Mouse (Mus musculus) midbrain, embryonic 12.5 days (tissue): Measurements from ENCODE around the gene Sh3bp1. TPM values are rescaled to one million over a fixed set of nuclear protein-coding genes. Genes with fewer than 3 reads are reported as not detected.
"Not testable (repeated sequence)": the region's sequence is repeated elsewhere in the genome, so short reads cannot be mapped to it uniquely, and the experiment has no call there.

Experiments used
- ATAC-seq: fragments of 200-750 bp; cut with Nextera tagmentation; 2 replicates; pipeline ENCODE4 v1.8.0; 2017; ENCODE audit warnings: low read depth, moderate TSS enrichment, moderate library complexity; ENCODE audit not compliant: low FRiP score
- H3K27ac ChIP-seq: fragments of 300-500 bp; sonication (generic); replicated peaks from 2 replicates; pipeline ENCODE4 v1.5.1; 2016; ENCODE audit warnings: mild to moderate bottlenecking
- H3K27me3 ChIP-seq: fragments of 300-500 bp; sonication (generic); 2 replicates; pipeline ENCODE4 v1.6.1; 2016; ENCODE audit warnings: mild to moderate bottlenecking
- H3K36me3 ChIP-seq: fragments of 300-500 bp; sonication (generic); 2 replicates; pipeline ENCODE4 v1.6.1; 2016
- H3K4me1 ChIP-seq: fragments of 300-500 bp; sonication (generic); 2 replicates; pipeline ENCODE4 v1.6.1; 2016
- H3K4me2 ChIP-seq: fragments of 300-500 bp; sonication (generic); replicated peaks from 2 replicates; pipeline ENCODE4 v1.6.1; 2016; ENCODE audit warnings: mild to moderate bottlenecking, moderate library complexity
- H3K4me3 ChIP-seq: fragments of 300-500 bp; sonication (generic); 2 replicates; pipeline ENCODE4 v1.5.1; 2016; ENCODE audit warnings: mild to moderate bottlenecking
- H3K9ac ChIP-seq: fragments of 300-500 bp; sonication (generic); replicated peaks from 2 replicates; pipeline ENCODE4 v1.6.1; 2016; ENCODE audit warnings: mild to moderate bottlenecking, moderate library complexity
- H3K9me3 ChIP-seq: fragments of 300-500 bp; sonication (generic); 2 replicates; pipeline ENCODE4 v1.6.1; 2016; ENCODE audit warnings: mild to moderate bottlenecking
- WGBS: fragments of 180-500 bp; shearing (Covaris S2); methylation state at CpG from one replicate; pipeline ENCODE4 v1.1.7; 2016; 5-methylcytosine and 5-hydroxymethylcytosine counted together
- polyA plus RNA-seq: library from polyadenylated mRNA; unstranded; fragments of >200 nt; fragmentation: Nextera tagmentation; extraction: Ambion mirVana; gene quantifications from 2 replicates; pipeline ENCODE4 v1.2.1, GENCODE M21; 2016

The Sh3bp1 gene
- polyA plus RNA-seq, 1 experiment from 2014 or later: 9.3 TPM

GRCm38 (mm10) chr15:78868398-78868797 lies 31.2 kb upstream of the Sh3bp1 start:
- Histone ChIP-seq H3K27me3 (no peaks in the 10 kb centered on the region), H3K9me3 (no peaks in the 10 kb centered on the region), H3K4me3 (no peak overlapping the region), H3K36me3 (no peaks in the 10 kb centered on the region), H3K4me1 (peaks cover 17% of the 10 kb centered on the region), H3K4me2 (no peak overlapping the region), H3K27ac (peak overlapping the region; percentile 56), H3K9ac (no peak overlapping the region)
- peak; percentile 63; the same call in 1 of the 2 replicates for ATAC-seq
- 28% methylated on average over 9 of the region's 9 CpGs for WGBS

GRCm38 (mm10) chr15:78868826-78869233 lies 30.7 kb upstream of the Sh3bp1 start:
- Histone ChIP-seq H3K4me1 (peaks cover 15% of the 10 kb centered on the region), H3K4me3 (no peak overlapping the region), H3K27me3 (no peaks in the 10 kb centered on the region), H3K27ac (peak overlapping the region; percentile 56), H3K9ac (no peak overlapping the region), H3K9me3 (no peaks in the 10 kb centered on the region), H3K36me3 (no peaks in the 10 kb centered on the region), H3K4me2 (no peak overlapping the region)
- WGBS: 64% methylated on average over 7 of the region's 7 CpGs
- 0 out of 2 replicates have a peak, but pooled peaks have one; percentile 23 for ATAC-seq

GRCm38 (mm10) chr15:78869775-78870174 lies 29.8 kb upstream of the Sh3bp1 start:
- no peaks in the 10 kb centered on the region for H3K36me3 ChIP-seq
- no peak overlapping the region for H3K4me3 ChIP-seq
- peaks cover 13% of the 10 kb centered on the region for H3K4me1 ChIP-seq

GRCm38 (mm10) chr15:78872021-78872608 lies 27.5 kb upstream of the Sh3bp1 start:
- Histone ChIP-seq H3K4me2 (no peak overlapping the region), H3K27ac (no peak overlapping the region), H3K4me1 (peaks cover 24% of the 10 kb centered on the region), H3K36me3 (no peaks in the 10 kb centered on the region), H3K9me3 (no peaks in the 10 kb centered on the region), H3K9ac (no peak overlapping the region), H3K27me3 (no peaks in the 10 kb centered on the region), H3K4me3 (no peak overlapping the region)
- WGBS: 60% methylated on average over 5 of the region's 5 CpGs
- no peak for ATAC-seq

More at GRCm38 (mm10) chr15:78869775-78870174, 29.8 kb upstream of the Sh3bp1 start:
- no peak overlapping the region for H3K27ac ChIP-seq
- no peak for ATAC-seq
- WGBS: 27% methylated on average over 6 of the region's 6 CpGs
- no peaks in the 10 kb centered on the region for H3K27me3 ChIP-seq
- no peak overlapping the region for H3K9ac ChIP-seq
- no peak overlapping the region for H3K4me2 ChIP-seq
- H3K9me3 ChIP-seq: no peaks in the 10 kb centered on the region

- Histone ChIP-seq H3K27ac (0 out of 2 replicates have a peak overlapping the region, but pooled peaks have one; percentile 4), H3K36me3 (no peaks in the 10 kb centered on the region), H3K4me2 (no peak overlapping the region), H3K9ac (no peak overlapping the region), H3K9me3 (no peaks in the 10 kb centered on the region), H3K27me3 (no peaks in the 10 kb centered on the region), H3K4me3 (no peak overlapping the region), H3K4me1 (peaks cover 22% of the 10 kb centered on the region)
- no peak for ATAC-seq
- 55% methylated on average over 13 of the region's 13 CpGs for WGBS
These were observed 25.6 kb upstream of the Sh3bp1 start for GRCm38 (mm10) chr15:78873803-78874435.

GRCm38 (mm10) chr15:78874989-78875388 lies 24.6 kb upstream of the Sh3bp1 start:
- 78% methylated on average over 8 of the region's 8 CpGs for WGBS
- Histone ChIP-seq H3K4me2 (no peak overlapping the region), H3K27me3 (no peaks in the 10 kb centered on the region), H3K4me1 (peaks cover 25% of the 10 kb centered on the region), H3K9me3 (no peaks in the 10 kb centered on the region), H3K27ac (no peak overlapping the region), H3K36me3 (no peaks in the 10 kb centered on the region), H3K9ac (no peak overlapping the region), H3K4me3 (no peak overlapping the region)
- ATAC-seq: no peak

GRCm38 (mm10) chr15:78875537-78875936 lies 24.0 kb upstream of the Sh3bp1 start:
- ATAC-seq: no peak
- H3K4me3 ChIP-seq: 0 out of 2 replicates have a peak overlapping the region, but pooled peaks have one; percentile 73
- H3K9ac ChIP-seq: 0 out of 2 replicates have a peak overlapping the region, but pooled peaks have one; percentile 85
- H3K4me2 ChIP-seq: peak overlapping the region; percentile 80
- H3K9me3 ChIP-seq: no peaks in the 10 kb centered on the region
- WGBS: 81% methylated on average over 5 of the region's 5 CpGs
- H3K27ac ChIP-seq: peak overlapping the region; percentile 98
- H3K4me1 ChIP-seq: peaks cover 25% of the 10 kb centered on the region
- H3K27me3 ChIP-seq: no peaks in the 10 kb centered on the region
- H3K36me3 ChIP-seq: 0 out of 2 replicates have a peak, but pooled peaks cover 4% of the 10 kb centered on the region

- H3K4me1 ChIP-seq: peaks cover 25% of the 10 kb centered on the region
These were observed 23.3 kb upstream of the Sh3bp1 start for GRCm38 (mm10) chr15:78876258-78876696.

GRCm38 (mm10) chr15:78876991-78877809 lies 22.4 kb upstream of the Sh3bp1 start, which contains the start of gene Gga1:
Gene Gga1 (plus strand): TSS chr15:78877190.
- Histone ChIP-seq H3K9me3 (no peaks in the 10 kb centered on the region), H3K4me2 (peak within 1 kb of the TSS; percentile 80), H3K27ac (peak within 1 kb of the TSS; percentile 98), H3K4me3 (peak within 1 kb of the TSS; percentile 73), H3K27me3 (no peaks in the 10 kb centered on the region), H3K9ac (peak within 1 kb of the TSS; percentile 85), H3K4me1 (peaks cover 25% of the 10 kb centered on the region), H3K36me3 (peaks cover 20% of the 10 kb centered on the region; the same call in 1 of the 2 replicates)
- WGBS: under 1% methylated on average over 55 of the region's 95 CpGs
- ATAC-seq: peak; percentile 94

More at GRCm38 (mm10) chr15:78876258-78876696, 23.3 kb upstream of the Sh3bp1 start:
- Histone ChIP-seq H3K27ac (peak overlapping the region; percentile 98), H3K27me3 (no peaks in the 10 kb centered on the region), H3K9me3 (no peaks in the 10 kb centered on the region), H3K9ac (peak overlapping the region; percentile 85), H3K36me3 (peaks cover 11% of the 10 kb centered on the region; the same call in 1 of the 2 replicates), H3K4me3 (peak overlapping the region; percentile 73), H3K4me2 (peak overlapping the region; percentile 80)
- WGBS: 3% methylated on average over 17 of the region's 17 CpGs
- no peak for ATAC-seq

- WGBS: under 1% methylated on average over 17 of the region's 17 CpGs
- H3K27ac ChIP-seq: peak overlapping the region; percentile 98
- no peaks in the 10 kb centered on the region for H3K9me3 ChIP-seq
- no peak; the same call in 1 of the 2 replicates for ATAC-seq
- H3K27me3 ChIP-seq: no peaks in the 10 kb centered on the region
- peaks cover 25% of the 10 kb centered on the region for H3K4me1 ChIP-seq
- H3K36me3 ChIP-seq: peaks cover 27% of the 10 kb centered on the region
- peak overlapping the region; percentile 80 for H3K4me2 ChIP-seq
- H3K4me3 ChIP-seq: peak overlapping the region; percentile 73
- peak overlapping the region; percentile 85 for H3K9ac ChIP-seq
These were observed 21.7 kb upstream of the Sh3bp1 start for GRCm38 (mm10) chr15:78877810-78878390.

- peak overlapping the region; percentile 80; the same call in 1 of the 2 replicates for H3K4me2 ChIP-seq
These were observed 20.6 kb upstream of the Sh3bp1 start for GRCm38 (mm10) chr15:78878792-78879516.

More at GRCm38 (mm10) chr15:78878792-78879516, 20.6 kb upstream of the Sh3bp1 start:
- H3K36me3 ChIP-seq: peaks cover 38% of the 10 kb centered on the region
- not testable (repeated sequence) for H3K4me3 ChIP-seq, H3K9me3 ChIP-seq, ATAC-seq, H3K27me3 ChIP-seq
- 0 out of 2 replicates have a peak overlapping the region, but pooled peaks have one; percentile 35 for H3K27ac ChIP-seq
- peak overlapping the region; percentile 24 for H3K9ac ChIP-seq
- 73% methylated on average over 7 of the region's 7 CpGs for WGBS
- peaks cover 25% of the 10 kb centered on the region for H3K4me1 ChIP-seq
